Mouse (Mus musculus) thymus, postnatal 25 days (tissue): ENCODE results near the gene Inhba.

Experiments
- DNase-seq: peaks from one replicate; pipeline ENCODE4 v3.0.0; 2022

Inhba gene

DNA sequence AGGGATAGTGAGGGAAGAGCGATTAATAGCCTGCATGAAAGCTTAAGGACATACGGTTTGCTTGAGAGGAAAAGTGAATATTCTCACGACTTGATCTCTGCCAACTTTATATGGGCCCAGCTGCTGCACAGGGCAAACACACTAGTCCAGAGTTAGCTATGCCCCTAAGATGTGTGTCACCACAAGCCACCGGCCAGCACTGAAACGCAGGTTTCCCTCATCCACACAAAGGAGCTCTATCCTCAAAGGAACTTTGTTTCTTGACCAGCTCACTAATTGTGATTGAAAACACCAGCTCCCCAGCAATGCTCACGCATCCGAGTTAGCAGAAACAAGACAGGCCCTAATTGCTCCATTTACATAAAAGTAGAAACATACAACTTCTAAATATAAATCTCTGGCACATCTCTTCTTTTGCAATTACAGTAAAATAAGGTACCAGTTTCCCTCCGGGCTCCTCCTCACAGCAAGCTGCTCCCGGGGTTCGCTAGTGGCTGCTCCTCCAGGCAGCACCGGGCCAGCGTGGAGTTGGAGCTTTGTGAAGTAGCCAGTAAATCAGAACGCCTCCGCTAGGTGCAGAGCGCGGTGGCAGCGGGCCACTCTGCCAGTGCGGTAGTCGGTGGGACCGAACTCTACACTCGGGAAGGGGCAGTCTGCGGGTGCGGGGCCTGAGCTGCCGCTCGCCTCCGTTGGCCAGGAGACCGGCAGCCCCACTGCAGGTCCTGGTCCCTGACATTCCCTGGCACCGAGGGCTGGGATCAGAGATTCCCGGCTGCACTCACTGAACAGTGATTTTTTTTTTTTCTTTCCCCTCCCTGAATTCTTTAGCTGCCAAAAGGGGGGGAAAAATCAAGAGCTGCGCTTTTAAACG lies at the start of gene Inhba:
Inhba (plus strand) TSS at position 480 of the 871 bp plus-strand sequence.
- peak; percentile 18 for DNase-seq

DNA sequence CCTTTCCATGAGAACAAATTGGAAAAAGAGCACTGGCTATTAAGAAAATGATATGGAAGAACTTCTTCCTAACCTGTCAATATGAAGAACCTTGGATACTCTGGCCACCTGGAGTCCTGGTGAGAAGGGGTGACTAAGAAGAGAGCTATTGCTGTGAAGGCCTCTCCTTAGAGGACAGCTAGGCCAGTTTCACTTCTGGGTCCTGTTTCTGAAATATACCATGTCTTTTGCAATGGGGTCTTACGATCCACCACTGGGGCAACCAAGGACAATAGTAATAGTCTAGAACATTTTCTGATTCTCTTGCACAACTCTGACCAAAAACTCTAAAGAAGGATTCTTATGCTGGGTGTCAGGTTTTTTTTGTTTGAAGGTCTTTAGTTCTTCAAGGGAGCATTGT lies 35.1 kb upstream of the Inhba start:
- DNase-seq = no peak

DNA sequence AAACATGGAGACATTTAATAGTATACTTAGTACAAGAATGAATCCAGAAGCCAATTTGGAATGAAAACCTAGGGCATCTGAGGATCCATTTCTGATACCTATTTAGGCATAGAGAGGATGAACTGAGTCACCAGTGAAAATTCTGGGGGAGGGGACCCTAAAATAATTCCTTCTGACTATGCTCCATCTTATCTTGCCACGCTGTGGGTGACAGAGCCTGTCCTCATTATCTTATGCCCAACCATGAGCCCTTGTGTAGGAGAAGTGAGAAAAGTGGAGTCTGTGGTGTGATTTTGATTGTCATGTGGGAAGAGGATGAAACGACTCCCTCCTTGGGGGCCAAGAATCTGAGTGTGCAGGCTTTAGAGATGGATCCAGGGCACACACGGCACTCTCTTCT lies 32.1 kb upstream of the Inhba start:
- DNase-seq = no peak

DNA sequence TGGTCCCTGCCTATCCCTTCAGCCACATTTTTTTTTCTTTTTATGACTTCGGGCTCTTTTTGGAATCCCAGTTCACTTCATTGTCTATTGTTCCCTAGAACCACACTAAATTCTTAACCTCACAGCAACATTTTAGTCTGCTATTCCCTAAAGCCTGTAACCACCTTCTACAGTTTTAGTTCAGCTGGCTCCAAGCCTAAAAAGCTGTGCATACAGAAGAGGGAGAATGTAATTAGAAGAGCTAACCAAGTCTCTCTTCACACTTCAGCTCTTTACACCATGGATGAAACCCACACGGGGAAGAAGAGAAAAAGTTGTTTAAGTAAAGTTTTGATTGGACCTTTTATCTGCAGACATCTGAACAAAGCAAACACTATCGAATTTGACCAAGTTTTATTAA lies 29.6 kb upstream of the Inhba start:
- no peak for DNase-seq

DNA sequence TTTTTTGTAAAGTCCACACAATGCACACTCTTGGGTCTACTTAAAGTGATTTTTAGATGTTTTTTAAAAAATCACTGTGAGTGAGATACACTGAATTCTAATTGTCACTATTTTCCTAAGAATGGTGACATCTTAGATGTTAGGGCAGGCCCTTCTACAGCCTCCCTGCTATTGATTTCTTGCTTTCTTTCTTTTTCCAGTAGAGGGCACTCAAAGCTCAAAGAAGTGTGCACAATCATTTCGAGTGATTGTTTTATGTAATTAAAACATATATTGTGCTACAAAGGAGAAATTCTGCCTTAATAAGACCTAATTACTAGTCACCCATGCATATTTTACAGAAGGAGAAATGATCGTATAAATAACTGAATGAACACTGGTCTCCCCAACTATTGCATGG lies 25.9 kb upstream of the Inhba start:
- no peak for DNase-seq

DNA sequence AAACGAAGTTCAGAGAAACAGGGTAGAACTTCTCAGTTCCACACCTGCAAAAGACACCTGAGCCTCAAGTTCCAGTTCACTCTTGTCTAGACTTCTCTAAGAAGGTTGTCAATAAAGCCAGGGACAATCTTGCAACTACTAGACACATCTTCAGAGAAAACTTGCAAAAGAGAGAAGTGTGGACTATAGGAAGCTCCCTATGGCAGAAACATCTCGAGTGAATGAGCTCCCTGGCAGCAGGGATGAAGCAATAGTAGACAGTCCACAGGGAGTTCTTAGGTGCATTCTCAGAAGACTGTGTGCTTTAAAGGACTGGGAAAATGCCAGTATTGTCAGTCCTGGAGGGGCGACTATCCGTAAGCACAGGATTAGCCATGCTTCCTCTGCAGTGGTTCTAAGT lies 25.5 kb upstream of the Inhba start:
- DNase-seq = no peak

DNA sequence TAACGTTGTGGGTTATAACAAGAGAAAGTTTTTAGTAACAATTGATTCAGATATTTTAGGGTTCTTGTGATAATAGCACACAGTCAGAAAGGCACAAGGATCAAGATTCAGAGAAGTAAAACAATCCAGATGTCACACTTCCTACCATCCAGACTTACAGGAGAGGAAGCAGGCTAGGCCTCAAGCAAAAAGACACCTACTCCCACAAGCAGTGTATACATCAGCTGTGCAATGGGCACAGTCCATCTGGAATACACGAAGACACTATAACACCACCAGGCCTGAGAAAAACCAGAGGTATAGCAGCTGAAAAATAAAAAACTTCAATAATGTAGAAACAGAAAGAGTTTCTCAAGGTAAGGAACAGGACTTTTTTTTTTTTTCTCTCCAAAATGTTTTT lies 16.3 kb upstream of the Inhba start:
- no peak for DNase-seq

DNA sequence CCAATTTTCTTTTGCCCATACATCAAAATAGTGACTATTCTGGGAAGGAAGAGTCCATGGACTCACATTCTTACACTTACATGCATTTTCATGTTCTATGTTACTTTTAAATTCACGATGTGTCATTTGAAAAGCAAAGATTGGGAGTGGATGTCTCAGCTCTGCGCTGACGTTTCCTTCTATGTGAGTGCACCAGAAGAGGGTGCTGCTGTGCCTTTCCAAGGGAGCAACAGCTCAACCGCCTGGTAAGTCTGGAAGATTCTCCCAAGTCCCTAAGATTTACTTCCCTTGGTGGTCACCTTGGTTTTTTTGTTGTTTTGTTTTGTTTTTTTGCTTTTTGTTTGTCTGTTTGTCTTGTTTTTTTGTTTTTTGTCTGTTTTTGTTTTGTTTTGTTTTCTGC lies 6.1 kb upstream of the Inhba start:
- peak; percentile 16 for DNase-seq

DNA sequence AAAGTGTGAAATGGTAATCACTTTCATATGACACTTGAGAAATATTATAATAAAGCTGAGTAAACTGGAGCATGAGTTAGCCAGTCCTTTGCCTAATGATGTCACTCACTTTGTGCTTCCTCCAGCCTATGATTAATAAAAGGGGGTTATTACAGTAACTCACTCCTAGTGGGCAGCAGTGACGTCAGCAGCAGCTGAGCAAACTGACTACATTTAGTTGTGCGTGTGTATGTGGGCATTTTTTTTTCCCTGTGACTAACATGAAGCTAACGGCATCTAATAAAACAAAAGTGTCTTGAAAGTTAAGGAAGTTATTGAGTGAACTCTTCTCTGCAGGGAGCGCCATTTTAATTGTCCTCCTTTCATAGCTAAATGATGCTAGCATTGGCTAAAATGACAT lies 3.9 kb upstream of the Inhba start:
- no peak for DNase-seq

DNA sequence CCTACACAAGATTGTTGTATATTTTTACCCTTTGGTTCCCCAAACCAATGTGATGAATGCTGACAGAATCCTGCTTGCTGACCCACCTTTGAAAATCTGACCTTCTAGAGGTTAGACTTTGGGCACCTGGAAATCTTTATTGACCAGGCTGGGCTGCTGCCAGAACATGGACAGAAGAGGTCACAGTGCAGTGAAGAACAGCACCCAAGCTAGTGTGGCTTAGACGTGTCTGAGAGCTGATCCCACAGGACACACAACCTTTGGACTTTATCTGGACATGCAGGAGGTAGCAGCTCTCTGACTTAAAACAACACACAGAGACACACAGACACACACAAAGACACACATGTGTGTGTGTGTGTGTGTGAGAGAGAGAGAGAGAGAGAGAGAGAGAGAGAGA lies 3.3 kb upstream of the Inhba start:
- DNase-seq = no peak

DNA sequence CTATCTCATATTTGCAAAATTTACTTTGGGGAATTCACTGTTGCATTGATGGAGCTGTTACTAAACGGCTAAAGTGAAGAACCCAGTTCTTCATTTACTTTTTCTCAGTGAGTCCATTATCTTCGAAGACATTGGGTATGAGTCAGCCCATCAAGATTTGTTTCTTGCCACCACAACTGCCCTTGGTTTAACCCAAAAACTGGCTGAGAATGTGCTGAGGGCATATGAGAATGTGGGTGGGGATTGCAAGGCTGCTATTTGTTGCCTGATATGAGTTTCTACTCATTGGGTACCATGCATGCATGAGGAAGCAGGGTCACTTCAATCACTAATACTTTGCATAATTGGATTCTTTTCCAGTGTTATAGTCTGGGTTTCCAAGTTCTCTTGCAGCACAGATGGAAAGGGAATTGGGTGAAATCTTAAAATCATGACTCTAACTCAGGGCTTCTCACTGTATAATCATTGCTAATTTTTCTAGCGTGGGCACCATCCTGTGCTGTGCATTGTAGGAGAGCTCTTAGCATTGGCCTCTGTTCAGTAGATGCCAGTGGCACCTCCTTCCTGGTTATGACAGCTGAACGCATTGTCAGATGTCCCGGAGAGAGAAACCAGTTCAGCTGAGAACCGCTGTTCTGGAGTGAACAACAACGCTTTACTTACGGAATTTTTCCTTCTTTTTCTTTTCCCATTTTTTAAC lies 1.7 kb upstream of the Inhba start:
- DNase-seq = no peak

DNA sequence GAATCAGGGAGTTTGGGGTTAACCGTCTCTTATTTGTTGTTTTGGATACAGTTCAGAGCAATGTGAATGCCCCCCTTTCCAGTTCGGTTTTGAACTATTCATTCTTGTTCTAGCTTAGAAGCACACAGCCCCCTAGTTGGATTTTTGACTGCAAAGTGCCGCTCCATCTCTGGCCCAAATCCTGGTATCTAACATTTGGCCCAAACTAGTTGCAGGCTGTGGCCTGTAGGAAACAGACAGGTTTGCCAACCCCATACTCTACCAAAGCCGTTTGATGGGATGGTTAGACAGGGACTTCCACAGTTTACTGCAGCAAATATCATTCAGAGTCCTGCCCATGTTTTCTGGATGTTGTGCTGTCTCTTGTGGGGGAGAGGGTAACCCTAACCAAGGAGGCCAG lies 1.1 kb upstream of the Inhba start:
- DNase-seq = no peak

DNA sequence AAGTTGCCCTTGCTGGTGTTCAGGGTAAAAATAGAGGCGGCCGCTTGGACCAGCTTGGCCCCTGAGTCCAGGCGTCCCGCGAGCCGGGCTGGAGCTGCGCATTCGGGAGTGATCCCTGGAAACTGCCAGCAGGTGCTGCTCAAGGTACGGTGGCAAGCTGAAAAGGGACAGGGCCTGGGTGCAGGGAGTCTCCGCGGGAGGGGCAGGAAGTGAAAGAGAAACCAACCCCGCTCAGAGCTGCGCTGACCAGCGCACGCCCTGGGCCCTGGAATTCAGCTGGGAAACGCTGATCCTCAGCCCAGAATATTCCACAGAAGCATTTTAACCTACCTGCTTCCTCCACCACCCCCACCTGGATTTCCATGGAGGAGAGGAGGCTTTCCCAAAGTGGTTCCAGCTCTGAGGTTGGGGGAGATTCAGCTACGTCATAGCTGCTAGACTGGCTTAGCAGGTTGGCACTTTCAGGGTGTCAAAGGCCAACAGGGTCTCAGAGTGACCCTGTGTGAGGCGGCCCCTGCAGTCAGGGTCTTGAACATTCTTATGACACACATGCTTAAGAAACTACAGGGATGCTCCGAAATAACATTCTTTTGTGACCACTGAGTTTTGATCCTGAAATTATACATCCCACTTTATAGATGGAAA lies 714 bp downstream of the Inhba start:
- DNase-seq = peak; percentile 73

DNA sequence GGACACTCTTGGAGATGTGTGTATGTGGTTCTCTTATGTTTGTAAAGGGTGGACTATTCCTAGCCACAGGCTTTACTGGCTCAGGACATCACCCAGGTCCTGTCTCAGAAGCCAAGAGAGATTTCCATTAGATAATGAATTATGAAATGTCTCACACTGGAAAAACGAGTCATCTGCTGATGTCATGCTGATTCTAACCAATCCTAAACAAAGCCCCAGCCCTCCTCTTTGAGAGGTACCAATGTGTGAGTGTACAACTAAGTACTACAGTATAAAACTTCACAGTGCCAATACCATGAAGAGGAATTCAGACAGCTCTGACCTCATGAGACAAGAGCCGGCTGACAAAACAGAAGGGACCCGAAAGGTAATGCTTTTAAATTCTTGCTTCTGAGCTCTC lies 2.5 kb downstream of the Inhba start:
- no peak for DNase-seq

DNA sequence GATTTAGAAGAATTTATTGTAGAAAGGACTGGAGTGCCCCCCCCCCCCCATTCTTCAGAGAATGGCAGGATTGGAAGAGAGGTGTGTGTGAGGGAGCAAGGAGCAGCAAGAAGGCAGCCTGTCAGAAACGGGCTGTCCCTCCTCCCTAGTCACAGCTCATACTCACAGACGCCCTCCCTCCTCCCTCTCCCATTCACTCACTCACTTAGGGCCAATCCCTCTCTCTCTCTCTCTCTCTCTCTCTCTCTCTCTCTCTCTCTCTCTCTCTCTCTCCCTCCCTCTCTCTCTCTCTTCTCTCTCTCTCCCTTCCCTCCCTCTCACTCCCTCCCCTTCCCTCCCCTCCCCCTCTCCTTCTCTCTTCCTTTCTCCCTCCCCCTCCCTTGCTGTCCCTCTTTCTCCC lies 4.9 kb downstream of the Inhba start:
- no peak for DNase-seq

DNA sequence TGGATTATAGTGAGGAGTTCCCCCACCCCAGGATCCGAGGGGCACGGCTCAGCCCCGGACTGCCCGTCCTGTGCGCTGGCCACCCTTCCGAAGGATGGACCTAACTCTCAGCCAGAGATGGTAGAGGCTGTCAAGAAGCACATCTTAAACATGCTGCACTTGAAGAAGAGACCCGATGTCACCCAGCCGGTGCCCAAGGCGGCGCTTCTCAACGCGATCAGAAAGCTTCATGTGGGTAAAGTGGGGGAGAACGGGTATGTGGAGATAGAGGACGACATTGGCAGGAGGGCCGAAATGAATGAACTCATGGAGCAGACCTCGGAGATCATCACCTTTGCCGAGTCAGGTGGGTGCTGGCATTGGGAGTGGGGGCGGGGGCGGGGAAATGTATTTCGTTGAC lies 5.7 kb downstream of the Inhba start:
- no peak for DNase-seq

DNA sequence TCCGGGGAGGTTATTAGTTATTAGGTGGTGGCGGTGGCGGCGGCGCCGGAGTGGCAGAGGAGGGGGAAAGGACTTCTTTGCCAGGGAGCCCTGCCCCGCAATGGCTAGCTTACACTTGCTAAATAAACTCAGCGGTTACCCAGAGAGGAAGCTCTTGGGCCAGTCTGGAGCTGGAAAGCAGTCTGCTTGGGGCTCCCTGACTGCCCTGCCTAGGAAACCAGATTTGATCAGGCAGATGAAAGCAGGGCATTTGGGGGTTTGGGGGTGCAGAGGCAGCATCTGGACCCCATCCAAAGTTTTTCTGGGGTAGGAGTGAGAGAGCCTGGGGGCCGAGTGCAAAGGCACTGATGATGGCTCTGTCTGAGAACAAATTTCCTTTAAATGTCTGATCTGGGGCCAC lies 6.1 kb downstream of the Inhba start:
- no peak for DNase-seq

DNA sequence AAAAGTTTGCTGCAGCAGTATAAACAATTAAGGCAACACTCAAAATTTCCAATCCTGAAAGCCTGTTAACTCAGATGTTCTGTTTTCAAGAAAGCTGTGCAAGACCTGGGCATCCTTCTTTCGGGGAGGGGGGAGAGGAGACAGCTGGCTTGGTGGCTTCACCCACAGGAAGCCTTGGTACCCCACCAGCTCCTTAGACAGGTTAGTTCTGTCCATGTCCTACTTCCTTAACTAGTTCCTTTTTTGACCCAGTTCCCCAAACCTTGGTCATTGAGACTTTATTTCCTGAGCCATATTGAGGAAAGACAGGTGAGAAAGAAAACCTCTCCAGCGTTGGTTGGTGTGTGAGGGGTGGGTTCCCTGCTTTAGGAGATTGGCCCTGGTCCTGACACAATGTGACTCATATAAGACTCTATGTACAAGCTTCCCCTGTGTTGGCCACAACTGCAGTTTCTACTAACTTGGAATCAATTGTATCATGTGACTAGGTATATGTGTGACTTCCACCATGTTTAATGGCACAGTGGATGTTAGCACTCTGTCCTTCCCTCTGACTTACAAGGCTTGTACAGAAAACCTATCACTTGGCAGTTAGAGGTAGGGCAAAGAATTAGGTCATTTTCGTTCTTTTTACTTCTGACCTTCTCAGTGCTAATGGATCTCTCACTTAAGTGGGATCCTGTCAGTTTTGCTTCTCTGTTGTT lies 7.3 kb downstream of the Inhba start:
- no peak for DNase-seq

DNA sequence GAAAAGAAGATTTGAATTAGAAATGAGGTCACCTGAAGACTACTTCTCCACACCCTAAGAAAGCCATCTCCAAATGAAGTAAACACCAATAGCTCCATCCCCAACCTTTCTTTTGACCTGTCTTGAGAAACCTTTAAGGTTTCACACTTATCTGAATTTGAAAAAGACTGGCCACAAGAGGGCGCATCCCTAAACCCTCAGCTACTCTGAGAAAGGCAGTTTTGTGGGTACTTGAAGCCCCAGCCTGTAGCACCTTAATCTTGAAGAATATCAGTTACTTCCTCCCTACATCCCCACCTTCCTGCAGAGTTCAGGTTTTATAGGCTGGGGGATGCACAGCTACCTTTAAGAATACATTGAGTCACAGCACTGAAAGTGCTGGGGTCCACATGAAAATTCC lies 9.0 kb downstream of the Inhba start:
- peak; percentile 57 for DNase-seq

DNA sequence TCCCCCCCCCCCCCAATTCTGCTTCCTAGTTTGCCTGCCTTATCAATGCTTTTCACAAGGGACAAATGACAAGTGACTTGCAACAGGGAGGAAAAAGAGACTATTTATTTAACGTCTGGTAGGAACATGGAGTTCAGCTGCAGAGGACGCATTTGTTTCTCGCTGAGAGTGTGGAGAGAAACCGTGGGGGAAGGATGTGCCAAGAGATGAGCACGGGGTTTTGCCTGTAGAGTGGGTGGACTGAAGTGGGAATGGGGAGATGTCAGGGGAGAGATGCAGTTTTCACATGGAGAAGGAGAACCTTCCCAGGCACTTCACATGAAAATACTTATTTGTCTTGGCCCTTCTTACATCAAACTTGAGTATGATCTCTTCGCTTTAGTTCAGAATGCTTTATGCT lies 9.5 kb downstream of the Inhba start:
- no peak for DNase-seq

DNA sequence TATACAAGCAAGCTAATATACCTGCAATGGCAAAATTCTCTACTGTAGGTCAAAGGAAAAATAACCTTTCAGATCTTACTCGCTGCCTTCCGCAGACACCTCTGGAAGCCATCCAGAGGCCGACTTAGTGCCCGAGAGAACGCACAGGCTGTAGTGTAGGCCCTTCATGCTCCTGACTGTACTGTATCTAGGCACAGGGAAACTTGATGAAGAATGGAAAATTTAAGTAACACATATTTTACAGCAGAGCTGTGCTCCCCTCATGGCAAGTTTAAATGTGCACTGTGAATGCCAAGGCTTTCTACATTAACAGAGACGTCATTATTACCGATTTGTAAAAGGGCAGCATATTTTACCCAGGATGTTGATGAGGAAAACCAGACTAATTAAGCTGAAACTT lies 10.2 kb downstream of the Inhba start:
- no peak for DNase-seq

DNA sequence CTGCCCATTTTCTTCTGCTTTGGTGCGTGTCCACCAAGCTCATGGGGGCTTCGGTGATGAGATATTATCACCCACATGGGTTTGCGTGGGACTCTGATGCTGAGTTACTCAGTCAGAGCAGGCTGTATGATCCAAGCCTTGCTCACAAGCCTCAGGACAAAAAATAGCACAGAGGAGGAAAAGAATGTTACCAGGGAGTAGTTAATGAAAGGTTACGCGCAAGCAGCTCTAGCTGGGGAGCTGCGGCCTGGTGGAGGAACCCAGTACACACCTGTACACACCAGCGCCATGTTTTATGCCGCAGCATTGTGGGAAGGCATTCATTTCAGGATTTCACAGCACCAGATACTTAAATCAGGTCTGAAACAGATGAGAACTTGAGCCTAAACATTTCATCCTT lies 10.9 kb downstream of the Inhba start:
- DNase-seq = no peak
